Mouse (Mus musculus) embryonic facial prominence, embryonic 14.5 days (tissue): ENCODE measurements around the gene Asb15. TPM values are rescaled to one million over a fixed set of nuclear protein-coding genes. Genes with fewer than 3 reads are reported as not detected.

Experiments used
- ATAC-seq: fragments of 200-750 bp; cut with Nextera tagmentation; 2 replicates; pipeline ENCODE4 v1.8.0; 2017; ENCODE audit warnings: low read depth, moderate number of reproducible peaks, moderate TSS enrichment
- DNase-seq: peaks from one replicate; pipeline ENCODE4 v3.0.0-alpha.2; 2015; ENCODE audit warnings: low spot score
- H3K27ac ChIP-seq: fragments of 300-500 bp; sonication (generic); replicated peaks from 2 replicates; pipeline ENCODE4 v1.5.1; 2014; ENCODE audit warnings: low read depth, mild to moderate bottlenecking, low read length, moderate library complexity
- H3K27me3 ChIP-seq: fragments of 300-500 bp; sonication (generic); replicated peaks from 2 replicates; pipeline ENCODE4 v1.6.1; 2014; ENCODE audit warnings: low read length; ENCODE audit not compliant: control insufficient read depth, insufficient read depth
- H3K36me3 ChIP-seq: fragments of 300-500 bp; sonication (generic); 2 replicates; pipeline ENCODE4 v1.6.1; 2014; ENCODE audit warnings: low read length, mixed read lengths; ENCODE audit not compliant: control insufficient read depth, insufficient read depth
- H3K4me1 ChIP-seq: fragments of 300-500 bp; sonication (generic); 2 replicates; pipeline ENCODE4 v1.6.1; 2014; ENCODE audit warnings: antibody characterized with exemption, low read length; ENCODE audit not compliant: control insufficient read depth, insufficient read depth
- H3K4me2 ChIP-seq: fragments of 300-500 bp; sonication (generic); 2 replicates; pipeline ENCODE4 v1.6.1; 2014; ENCODE audit warnings: low read depth, mild to moderate bottlenecking, low read length, moderate library complexity, mixed read lengths
- H3K4me3 ChIP-seq: fragments of 300-500 bp; sonication (generic); 2 replicates; pipeline ENCODE4 v1.5.1; 2014; ENCODE audit warnings: low read depth, mild to moderate bottlenecking, low read length
- H3K9ac ChIP-seq: fragments of 300-500 bp; sonication (generic); 2 replicates; pipeline ENCODE4 v1.6.1; 2014; ENCODE audit warnings: low read depth, mild to moderate bottlenecking, low read length, moderate library complexity, mixed read lengths
- H3K9me3 ChIP-seq: fragments of 300-500 bp; sonication (generic); 2 replicates; pipeline ENCODE4 v1.6.1; 2016; ENCODE audit warnings: low read length; ENCODE audit not compliant: control insufficient read depth
- WGBS: fragments of 180-500 bp; shearing (Covaris S2); extraction: QIAGEN DNeasy Blood & Tissue Kit; methylation state at CpG from one replicate; pipeline ENCODE4 v1.1.7; 2014; 5-methylcytosine and 5-hydroxymethylcytosine counted together
- polyA plus RNA-seq: library from polyadenylated mRNA; unstranded; fragments of >200 nt; fragmentation: Nextera tagmentation; extraction: Ambion mirVana; gene quantifications from 2 replicates; pipeline ENCODE4 v1.2.1, GENCODE M21; 2014

The Asb15 gene
- polyA plus RNA-seq, 1 experiment from 2014 or later = 0.14 TPM

GRCm38 (mm10) chr6:24530166-24530565 lies 2.2 kb downstream of the Asb15 start:
- ATAC-seq = no peak
- H3K4me2 ChIP-seq = peak overlapping the region; percentile 46
- H3K9me3 ChIP-seq = no peaks in the 10 kb centered on the region
- no peaks in the 10 kb centered on the region for H3K36me3 ChIP-seq
- H3K9ac ChIP-seq = no peak overlapping the region
- peaks cover 11% of the 10 kb centered on the region for H3K4me1 ChIP-seq
- H3K4me3 ChIP-seq = peak overlapping the region; percentile 0; the same call in 1 of the 2 replicates
- WGBS = 16% methylated on average over 4 of the region's 4 CpGs
- peak; percentile 77 for DNase-seq
- H3K27me3 ChIP-seq = no peaks in the 10 kb centered on the region
- no peak overlapping the region for H3K27ac ChIP-seq

GRCm38 (mm10) chr6:24530711-24531420 lies 2.9 kb downstream of the Asb15 start:
- Histone ChIP-seq H3K27me3 (no peaks in the 10 kb centered on the region), H3K9me3 (no peaks in the 10 kb centered on the region), H3K4me3 (peak overlapping the region; percentile 0; the same call in 1 of the 2 replicates), H3K4me1 (peaks cover 9% of the 10 kb centered on the region), H3K9ac (no peak overlapping the region), H3K36me3 (no peaks in the 10 kb centered on the region), H3K27ac (no peak overlapping the region), H3K4me2 (peak overlapping the region; percentile 46)
- 32% methylated on average over 11 of the region's 11 CpGs for WGBS
- ATAC-seq = no peak
- DNase-seq = peak; percentile 24

- Histone ChIP-seq H3K27me3 (no peaks in the 10 kb centered on the region), H3K4me2 (no peak overlapping the region), H3K4me3 (no peak overlapping the region), H3K36me3 (no peaks in the 10 kb centered on the region), H3K27ac (no peak overlapping the region), H3K9ac (no peak overlapping the region), H3K4me1 (no peaks in the 10 kb centered on the region), H3K9me3 (no peaks in the 10 kb centered on the region)
- 69% methylated on average over 3 of the region's 3 CpGs for WGBS
- DNase-seq (peak; percentile 15), ATAC-seq (peak; percentile 38; the same call in 1 of the 2 replicates)
Observed at GRCm38 (mm10) chr6:24532804-24533203, 4.9 kb downstream of the Asb15 start.

GRCm38 (mm10) chr6:24538435-24538834 lies 10.5 kb downstream of the Asb15 start:
- WGBS = 83% methylated on average over 3 of the region's 3 CpGs
- Histone ChIP-seq H3K4me3 (no peak overlapping the region), H3K4me2 (no peak overlapping the region), H3K9ac (no peak overlapping the region), H3K27ac (no peak overlapping the region), H3K9me3 (no peaks in the 10 kb centered on the region), H3K27me3 (no peaks in the 10 kb centered on the region), H3K4me1 (no peaks in the 10 kb centered on the region), H3K36me3 (no peaks in the 10 kb centered on the region)
- ATAC-seq (no peak), DNase-seq (no peak)

- H3K27ac ChIP-seq = no peak overlapping the region
- no peak for ATAC-seq
- WGBS = 68% methylated on average over 4 of the region's 4 CpGs
- no peaks in the 10 kb centered on the region for H3K36me3 ChIP-seq
- no peaks in the 10 kb centered on the region for H3K9me3 ChIP-seq
- H3K27me3 ChIP-seq = no peaks in the 10 kb centered on the region
- no peak overlapping the region for H3K9ac ChIP-seq
- no peaks in the 10 kb centered on the region for H3K4me1 ChIP-seq
- H3K4me2 ChIP-seq = no peak overlapping the region
- H3K4me3 ChIP-seq = no peak overlapping the region
- DNase-seq = no peak
Observed at GRCm38 (mm10) chr6:24540106-24540505, 12.2 kb downstream of the Asb15 start.

GRCm38 (mm10) chr6:24542393-24542792 lies 14.4 kb downstream of the Asb15 start:
- Histone ChIP-seq H3K9me3 (no peaks in the 10 kb centered on the region), H3K27ac (no peak overlapping the region), H3K4me2 (no peak overlapping the region), H3K4me3 (no peak overlapping the region), H3K9ac (no peak overlapping the region), H3K36me3 (no peaks in the 10 kb centered on the region), H3K27me3 (no peaks in the 10 kb centered on the region), H3K4me1 (no peaks in the 10 kb centered on the region)
- DNase-seq = no peak
- no peak for ATAC-seq

GRCm38 (mm10) chr6:24543119-24543591 lies 15.2 kb downstream of the Asb15 start:
- Histone ChIP-seq H3K4me3 (no peak overlapping the region), H3K4me2 (no peak overlapping the region), H3K4me1 (no peaks in the 10 kb centered on the region), H3K9me3 (no peaks in the 10 kb centered on the region), H3K9ac (no peak overlapping the region), H3K27ac (no peak overlapping the region), H3K36me3 (no peaks in the 10 kb centered on the region), H3K27me3 (no peaks in the 10 kb centered on the region)
- WGBS = 58% methylated on average over 6 of the region's 6 CpGs
- DNase-seq (no peak), ATAC-seq (no peak)

- WGBS = 70% methylated on average over 1 of the region's 1 CpGs
- H3K4me3 ChIP-seq = no peak overlapping the region
- H3K4me1 ChIP-seq = no peaks in the 10 kb centered on the region
- no peaks in the 10 kb centered on the region for H3K36me3 ChIP-seq
- no peaks in the 10 kb centered on the region for H3K9me3 ChIP-seq
- H3K4me2 ChIP-seq = no peak overlapping the region
- no peaks in the 10 kb centered on the region for H3K27me3 ChIP-seq
- DNase-seq = no peak
- H3K27ac ChIP-seq = no peak overlapping the region
- no peak for ATAC-seq
- H3K9ac ChIP-seq = no peak overlapping the region
Observed at GRCm38 (mm10) chr6:24546716-24547420, 18.9 kb downstream of the Asb15 start.
